Mouse (Mus musculus): ENCODE results near the gene Slc35c1.
"Not testable (repeated sequence)": the region's sequence is repeated elsewhere in the genome, so short reads cannot be mapped to it uniquely, and the experiment has no call there.

DNA sequence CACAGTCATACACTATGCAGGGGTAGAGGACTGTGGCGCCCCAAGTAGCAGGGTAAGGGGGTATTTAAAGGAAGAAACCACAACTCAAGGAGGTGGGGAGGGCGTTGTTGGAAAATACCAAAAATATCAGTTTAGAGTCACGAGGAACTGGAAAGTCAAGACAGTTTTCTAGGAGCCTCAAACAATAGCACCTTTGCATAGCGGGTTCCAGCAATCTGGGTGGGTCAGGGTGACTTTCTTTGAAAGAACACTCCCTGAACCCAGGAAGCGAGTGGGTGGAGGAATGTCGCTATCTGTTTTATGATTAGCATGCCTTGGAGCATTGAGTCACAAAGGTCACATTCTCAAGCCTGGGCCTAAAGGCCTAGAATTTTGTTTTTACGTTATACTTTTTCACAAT is 16.2 kb upstream of the Slc35c1 start:
- not testable (repeated sequence) for TF ChIP-seq CTCF (IDR thresholded peaks at IDR 0.05; ENCODE audit: low read depth, low read length); POLR2A (IDR thresholded peaks at IDR 0.05; ENCODE audit: extremely low read depth, insufficient read depth, low read length)

Measured in liver, adult 2 months (tissue).